Mouse (Mus musculus) midbrain, embryonic 13.5 days (tissue): ENCODE measurements around the gene Ctnnd2. TPM values are rescaled to one million over a fixed set of nuclear protein-coding genes. Genes with fewer than 3 reads are reported as not detected.
A peak's percentile ranks its signal among the peaks of the same experiment; 100 is the strongest.

Source experiments
- ATAC-seq: fragments of 200-750 bp; cut with Nextera tagmentation; 2 replicates; pipeline ENCODE4 v1.8.0; 2017; ENCODE audit warnings: mild to moderate bottlenecking, moderate TSS enrichment, moderate library complexity
- H3K27ac ChIP-seq: fragments of 300-500 bp; sonication (generic); 2 replicates; pipeline ENCODE4 v1.5.1; 2015; ENCODE audit warnings: inconsistent platforms, mild to moderate bottlenecking, moderate library complexity
- H3K27me3 ChIP-seq: fragments of 300-500 bp; sonication (generic); 2 replicates; pipeline ENCODE4 v1.6.1; 2015; ENCODE audit warnings: mild to moderate bottlenecking, inconsistent platforms
- H3K36me3 ChIP-seq: fragments of 300-500 bp; sonication (generic); 2 replicates; pipeline ENCODE4 v1.6.1; 2015; ENCODE audit warnings: mild to moderate bottlenecking, inconsistent platforms
- H3K4me1 ChIP-seq: fragments of 300-500 bp; sonication (generic); replicated peaks from 2 replicates; pipeline ENCODE4 v1.6.1; 2015; ENCODE audit warnings: inconsistent platforms
- H3K4me2 ChIP-seq: fragments of 300-500 bp; sonication (generic); replicated peaks from 2 replicates; pipeline ENCODE4 v1.6.1; 2015; ENCODE audit warnings: moderate library complexity, mild to moderate bottlenecking, inconsistent platforms
- H3K4me3 ChIP-seq: fragments of 300-500 bp; sonication (generic); replicated peaks from 2 replicates; pipeline ENCODE4 v1.5.1; 2015; ENCODE audit warnings: mild to moderate bottlenecking, inconsistent platforms
- H3K9ac ChIP-seq: fragments of 300-500 bp; sonication (generic); replicated peaks from 2 replicates; pipeline ENCODE4 v1.6.1; 2015; ENCODE audit warnings: mild to moderate bottlenecking, inconsistent platforms
- H3K9me3 ChIP-seq: fragments of 300-500 bp; sonication (generic); 2 replicates; pipeline ENCODE4 v1.6.1; 2016; ENCODE audit warnings: mild to moderate bottlenecking, inconsistent platforms
- WGBS: fragments of 180-500 bp; shearing (Covaris S2); methylation state at CpG from one replicate; pipeline ENCODE4 v1.1.7; 2015; 5-methylcytosine and 5-hydroxymethylcytosine counted together
- polyA plus RNA-seq: library from polyadenylated mRNA; unstranded; fragments of >200 nt; fragmentation: Nextera tagmentation; extraction: Ambion mirVana; gene quantifications from 2 replicates; pipeline ENCODE4 v1.2.1, GENCODE M21; 2015

The Ctnnd2 gene
- polyA plus RNA-seq, 1 experiment from 2014 or later, result 54.2 TPM

DNA sequence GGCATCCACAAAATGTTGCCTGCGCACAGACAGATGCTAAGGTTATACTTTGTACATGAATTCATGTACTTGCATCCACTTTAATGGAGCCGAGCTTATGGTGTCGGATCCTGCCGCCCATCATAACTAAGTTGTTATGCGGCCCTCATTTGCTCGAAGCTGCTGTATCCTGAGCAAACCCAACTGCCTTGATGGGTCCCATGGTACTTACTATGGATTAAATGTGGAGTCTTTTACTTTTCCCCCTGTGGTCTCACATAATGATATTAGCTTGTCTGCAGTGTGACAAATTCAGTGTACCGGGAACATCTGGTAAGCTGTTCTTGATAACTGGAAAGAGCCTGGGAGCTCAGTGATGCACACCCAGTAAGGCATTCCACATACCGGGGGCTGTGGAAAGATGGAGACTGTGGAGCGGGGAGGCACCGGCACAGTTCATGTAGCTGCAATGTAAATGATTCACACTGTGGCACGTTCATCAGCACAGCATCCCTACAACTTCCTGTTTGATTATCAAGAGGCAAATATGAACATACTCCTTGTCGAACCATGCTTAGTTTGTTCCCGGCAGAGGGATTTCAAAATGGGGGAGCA lies 294.7 kb downstream of the Ctnnd2 start:
- WGBS, result 75% methylated on average over 13 of the region's 13 CpGs
- H3K4me2 ChIP-seq, result no peak overlapping the region
- peaks cover 15% of the 10 kb centered on the region for H3K4me1 ChIP-seq
- H3K27ac ChIP-seq, result no peak overlapping the region
- H3K9ac ChIP-seq, result no peak overlapping the region
- no peaks in the 10 kb centered on the region for H3K27me3 ChIP-seq
- no peaks in the 10 kb centered on the region for H3K36me3 ChIP-seq
- H3K4me3 ChIP-seq, result no peak overlapping the region
- no peaks in the 10 kb centered on the region for H3K9me3 ChIP-seq
- peak; percentile 47 for ATAC-seq

DNA sequence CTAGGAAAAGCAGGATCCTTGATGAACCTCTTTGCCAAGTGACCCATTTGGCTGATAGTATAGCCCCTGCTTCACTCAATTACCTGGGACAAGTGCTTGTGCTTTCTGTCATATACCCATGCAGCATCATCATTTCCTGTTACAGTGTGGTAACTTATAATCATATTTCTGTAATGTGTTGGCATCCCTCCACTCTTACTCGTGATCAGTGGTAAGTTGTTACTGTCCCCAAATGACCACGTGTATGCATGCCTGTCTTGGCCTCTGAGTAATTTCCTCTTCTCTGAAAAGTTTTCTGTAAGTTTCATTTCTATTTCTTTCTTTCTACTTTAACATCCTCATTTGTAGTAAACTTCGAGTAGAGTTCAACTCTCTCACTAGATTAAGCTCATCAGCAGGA lies 296.4 kb downstream of the Ctnnd2 start:
- Histone ChIP-seq H3K4me1 (peaks cover 15% of the 10 kb centered on the region), H3K4me2 (no peak overlapping the region)
- 90% methylated on average over 3 of the region's 3 CpGs for WGBS

DNA sequence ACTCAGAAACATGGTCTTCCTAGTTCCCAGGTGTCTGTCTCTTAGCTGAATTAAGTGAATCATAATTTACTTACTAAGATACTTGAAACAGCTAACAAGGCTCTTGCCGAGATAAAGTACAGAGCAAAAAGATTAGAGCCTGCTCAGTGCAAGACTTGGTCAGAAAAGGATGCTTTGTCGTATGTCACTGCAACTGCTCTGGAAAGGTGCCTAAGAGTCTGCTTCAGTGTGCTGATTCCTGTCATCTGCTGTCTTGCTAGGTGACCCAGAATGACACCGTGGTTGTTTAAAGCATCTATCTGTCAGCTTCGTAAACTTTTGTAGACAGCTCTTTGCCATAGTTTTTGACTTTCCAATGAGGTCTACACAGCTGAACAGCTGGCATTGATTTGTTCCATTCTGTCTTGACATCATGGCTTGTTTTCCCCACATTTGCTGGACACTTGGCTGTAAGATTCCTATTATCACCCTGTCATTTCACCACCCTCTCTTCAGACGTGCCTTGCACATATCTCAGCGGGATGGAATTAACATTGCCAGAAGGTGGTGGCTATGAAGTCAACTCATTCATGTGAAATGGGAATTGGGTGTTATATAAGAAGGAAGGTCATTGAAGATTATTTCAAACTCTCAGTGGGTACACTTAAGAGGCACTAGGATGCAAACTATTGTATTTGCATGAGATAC lies 299.0 kb downstream of the Ctnnd2 start:
- ATAC-seq, result no peak
- Histone ChIP-seq H3K36me3 (no peaks in the 10 kb centered on the region), H3K9me3 (no peaks in the 10 kb centered on the region), H3K4me2 (no peak overlapping the region), H3K27ac (no peak overlapping the region), H3K27me3 (no peaks in the 10 kb centered on the region), H3K4me1 (peaks cover 15% of the 10 kb centered on the region), H3K9ac (no peak overlapping the region), H3K4me3 (no peak overlapping the region)
- WGBS, result 75% methylated on average over 6 of the region's 6 CpGs

More for the DNA sequence above, 296.4 kb downstream of the Ctnnd2 start:
- ATAC-seq, result no peak
- Histone ChIP-seq H3K9me3 (no peaks in the 10 kb centered on the region), H3K27ac (no peak overlapping the region), H3K27me3 (no peaks in the 10 kb centered on the region), H3K9ac (no peak overlapping the region), H3K36me3 (no peaks in the 10 kb centered on the region), H3K4me3 (no peak overlapping the region)

DNA sequence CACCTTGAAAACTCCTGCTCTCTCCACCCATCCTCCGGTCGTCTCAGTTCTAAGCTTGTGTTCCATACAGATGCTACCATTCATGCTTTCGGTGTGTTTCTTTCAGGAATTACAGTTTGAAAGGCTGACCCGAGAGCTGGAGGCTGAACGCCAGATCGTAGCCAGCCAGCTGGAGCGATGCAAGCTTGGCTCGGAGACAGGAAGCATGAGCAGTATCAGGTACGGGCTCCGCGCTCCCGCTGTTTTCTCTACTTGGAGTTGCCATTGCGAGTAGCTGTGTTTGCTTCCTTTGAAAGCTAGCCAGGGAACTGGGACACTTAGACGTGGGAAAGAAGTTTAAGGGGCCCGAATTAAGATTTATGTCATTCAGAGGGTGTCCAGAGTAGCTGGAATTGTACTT lies 308.3 kb downstream of the Ctnnd2 start:
- WGBS, result 76% methylated on average over 15 of the region's 15 CpGs
- Histone ChIP-seq H3K4me1 (no peaks in the 10 kb centered on the region), H3K4me2 (no peak overlapping the region), H3K9ac (no peak overlapping the region), H3K9me3 (no peaks in the 10 kb centered on the region), H3K4me3 (no peak overlapping the region), H3K27me3 (no peaks in the 10 kb centered on the region), H3K27ac (no peak overlapping the region), H3K36me3 (no peaks in the 10 kb centered on the region)
- ATAC-seq, result no peak

DNA sequence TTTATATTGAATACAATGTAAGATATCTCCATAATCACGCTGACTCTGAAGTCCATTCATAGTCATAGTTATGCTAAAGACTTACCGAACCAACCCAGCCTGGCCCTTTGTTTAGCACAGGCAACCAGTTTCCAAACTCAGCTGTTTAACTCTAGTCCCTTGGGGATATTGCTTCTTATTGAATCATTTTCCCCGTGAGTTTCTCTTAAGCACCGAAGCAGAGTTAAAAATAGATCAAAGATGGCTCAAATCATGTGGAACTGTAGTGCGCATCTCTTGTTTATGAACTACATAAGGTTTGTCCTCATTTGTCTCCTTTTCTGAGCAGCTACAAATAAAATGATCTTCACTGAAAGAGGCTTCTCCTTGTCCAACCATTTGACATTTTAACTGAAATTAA lies 334.1 kb downstream of the Ctnnd2 start:
- Histone ChIP-seq H3K27me3 (no peaks in the 10 kb centered on the region), H3K4me1 (0 out of 2 replicates have a peak, but pooled peaks cover 3% of the 10 kb centered on the region), H3K9me3 (no peaks in the 10 kb centered on the region), H3K36me3 (no peaks in the 10 kb centered on the region), H3K4me3 (no peak overlapping the region), H3K4me2 (no peak overlapping the region), H3K27ac (no peak overlapping the region), H3K9ac (no peak overlapping the region)
- no peak for ATAC-seq
- WGBS, result 39% methylated on average over 5 of the region's 5 CpGs

DNA sequence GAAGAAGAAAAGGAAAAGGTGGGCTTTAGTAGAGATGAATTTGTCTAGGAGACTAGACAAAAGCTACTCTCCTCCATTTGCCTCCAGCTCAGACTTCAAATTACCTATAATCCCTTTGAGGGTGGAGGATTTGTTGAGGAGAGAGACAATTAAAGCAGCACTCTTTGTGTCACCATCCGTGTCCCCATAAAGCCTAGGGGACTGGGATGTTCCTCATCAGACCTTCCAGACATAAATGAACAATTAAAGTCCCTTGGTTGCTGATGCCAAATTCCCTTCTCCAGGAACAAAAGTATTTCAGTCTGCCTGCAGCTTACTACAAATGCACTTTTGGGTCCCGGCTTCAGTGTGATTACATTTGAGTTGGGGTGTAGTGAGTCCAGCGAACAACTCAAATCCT lies 340.1 kb downstream of the Ctnnd2 start:
- Histone ChIP-seq H3K4me1 (peaks cover 26% of the 10 kb centered on the region), H3K27ac (0 out of 2 replicates have a peak overlapping the region, but pooled peaks have one; percentile 30), H3K36me3 (no peaks in the 10 kb centered on the region), H3K9ac (no peak overlapping the region), H3K4me2 (no peak overlapping the region), H3K9me3 (no peaks in the 10 kb centered on the region), H3K4me3 (no peak overlapping the region), H3K27me3 (no peaks in the 10 kb centered on the region)
- no peak for ATAC-seq
- 17% methylated on average over 3 of the region's 3 CpGs for WGBS

DNA sequence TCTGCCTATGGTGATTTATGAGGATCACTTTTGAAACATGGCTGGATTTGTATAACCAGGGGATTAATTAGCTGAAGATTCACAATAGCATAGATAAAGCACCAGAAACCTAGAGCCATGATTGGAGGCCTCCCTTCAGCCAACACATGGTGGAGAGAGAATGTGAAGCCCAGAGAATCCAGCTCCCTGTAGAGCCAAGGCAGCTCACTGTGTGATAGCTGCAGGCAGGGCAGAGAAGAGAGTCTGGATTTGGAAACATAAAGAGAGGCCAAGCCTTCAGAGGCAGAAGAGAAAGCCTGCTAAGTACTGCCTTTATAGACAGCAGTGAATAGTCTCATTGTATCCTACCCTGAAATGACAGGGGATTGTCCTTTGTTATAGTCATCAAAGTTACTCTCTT lies 340.7 kb downstream of the Ctnnd2 start:
- Histone ChIP-seq H3K4me1 (peaks cover 26% of the 10 kb centered on the region), H3K9ac (no peak overlapping the region), H3K27me3 (no peaks in the 10 kb centered on the region), H3K36me3 (no peaks in the 10 kb centered on the region), H3K4me2 (no peak overlapping the region), H3K9me3 (no peaks in the 10 kb centered on the region), H3K4me3 (no peak overlapping the region), H3K27ac (peak overlapping the region; percentile 64)
- ATAC-seq, result 0 out of 2 replicates have a peak, but pooled peaks have one; percentile 41

DNA sequence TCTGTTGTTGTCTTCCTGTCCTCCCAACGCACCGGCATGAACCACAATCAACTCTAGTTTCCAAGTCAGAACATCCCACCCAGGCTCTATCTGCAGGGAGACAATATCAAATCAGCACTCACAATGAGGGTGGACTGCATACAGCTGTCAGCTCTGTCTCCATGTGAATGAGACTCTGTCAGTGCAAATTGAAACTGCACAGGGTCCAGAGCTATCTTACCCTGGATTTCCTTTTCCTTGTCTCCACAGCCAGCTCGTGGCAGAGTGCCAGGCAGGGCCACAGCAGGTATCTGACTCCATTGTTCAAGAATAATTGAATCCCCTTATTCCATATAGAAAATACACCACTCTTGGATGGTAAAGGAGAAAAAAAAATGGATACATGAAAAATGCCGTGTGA lies 343.0 kb downstream of the Ctnnd2 start:
- no peaks in the 10 kb centered on the region for H3K9me3 ChIP-seq
- H3K27ac ChIP-seq, result peak overlapping the region; percentile 56; the same call in 1 of the 2 replicates
- H3K4me2 ChIP-seq, result no peak overlapping the region
- no peaks in the 10 kb centered on the region for H3K27me3 ChIP-seq
- ATAC-seq, result peak; percentile 74
- peaks cover 26% of the 10 kb centered on the region for H3K4me1 ChIP-seq
- H3K4me3 ChIP-seq, result no peak overlapping the region
- 34% methylated on average over 4 of the region's 4 CpGs for WGBS
- no peaks in the 10 kb centered on the region for H3K36me3 ChIP-seq
- no peak overlapping the region for H3K9ac ChIP-seq

DNA sequence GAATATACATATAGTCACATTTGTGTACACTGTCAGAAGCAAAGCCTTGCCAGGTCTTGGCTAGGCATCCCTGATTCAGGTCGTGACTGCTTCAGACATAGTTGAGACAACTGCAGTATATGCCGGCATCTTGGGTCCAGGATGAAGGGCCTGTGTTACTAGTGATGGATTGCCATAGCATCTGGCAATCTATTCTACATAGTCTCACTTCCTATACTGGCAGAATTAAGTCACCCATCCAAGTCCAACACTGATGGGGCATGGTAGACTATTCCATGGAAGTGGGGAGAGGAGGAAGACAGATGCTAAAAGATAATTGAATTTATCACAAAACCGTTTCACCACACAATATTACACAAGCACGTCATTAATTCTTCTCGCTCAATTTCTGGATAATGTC lies 369.1 kb downstream of the Ctnnd2 start:
- no peak for ATAC-seq
- WGBS, result 92% methylated on average over 5 of the region's 5 CpGs
- Histone ChIP-seq H3K4me1 (no peaks in the 10 kb centered on the region), H3K27me3 (no peaks in the 10 kb centered on the region), H3K27ac (no peak overlapping the region), H3K4me2 (no peak overlapping the region), H3K9me3 (no peaks in the 10 kb centered on the region), H3K36me3 (no peaks in the 10 kb centered on the region), H3K9ac (no peak overlapping the region), H3K4me3 (no peak overlapping the region)

DNA sequence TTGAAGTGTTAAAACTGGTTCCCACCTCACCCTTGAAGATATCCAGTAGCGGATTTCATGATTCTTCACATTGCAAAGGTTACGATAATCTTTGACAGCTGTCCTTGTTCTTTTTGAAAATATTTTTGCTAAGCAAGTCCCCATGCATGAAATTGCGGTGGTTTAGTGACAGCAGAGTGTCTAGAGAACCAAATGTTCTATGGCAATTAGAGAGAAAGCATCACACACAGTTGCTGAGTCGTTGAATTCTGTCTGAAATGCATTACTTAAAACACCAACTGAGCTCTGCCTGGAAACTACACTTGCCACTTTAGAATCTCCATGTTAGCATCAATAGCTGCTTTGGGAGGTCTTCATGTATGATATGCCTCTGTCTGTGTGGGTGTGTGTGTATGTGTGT lies 375.9 kb downstream of the Ctnnd2 start:
- WGBS, result 87% methylated on average over 4 of the region's 4 CpGs
- no peak overlapping the region for H3K9ac ChIP-seq
- H3K36me3 ChIP-seq, result no peaks in the 10 kb centered on the region
- ATAC-seq, result no peak
- no peaks in the 10 kb centered on the region for H3K9me3 ChIP-seq
- no peak overlapping the region for H3K27ac ChIP-seq
- H3K4me1 ChIP-seq, result no peaks in the 10 kb centered on the region; the same call in 1 of the 2 replicates
- no peak overlapping the region for H3K4me3 ChIP-seq
- no peaks in the 10 kb centered on the region for H3K27me3 ChIP-seq
- H3K4me2 ChIP-seq, result no peak overlapping the region

DNA sequence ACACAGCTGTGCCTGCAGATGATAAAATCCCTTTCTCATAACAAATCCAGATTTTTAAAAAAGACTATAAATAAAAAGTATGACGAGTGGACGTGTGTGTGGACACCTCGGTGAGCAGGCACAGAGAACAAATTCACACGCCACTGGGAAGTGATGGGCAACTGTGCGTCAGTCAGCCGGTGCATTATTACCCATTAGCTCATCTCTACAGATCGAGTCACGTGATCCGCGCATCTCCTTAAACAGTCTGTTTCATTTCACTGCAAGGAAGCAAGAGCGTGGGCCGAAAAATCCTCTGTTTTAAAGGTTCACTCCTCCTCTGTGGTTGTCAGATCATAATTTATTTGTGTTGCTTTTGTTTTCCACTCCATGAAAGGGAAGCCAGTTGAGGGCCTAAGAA lies 378.6 kb downstream of the Ctnnd2 start:
- Histone ChIP-seq H3K4me1 (no peaks in the 10 kb centered on the region; the same call in 1 of the 2 replicates), H3K9me3 (no peaks in the 10 kb centered on the region), H3K27me3 (no peaks in the 10 kb centered on the region), H3K4me3 (no peak overlapping the region), H3K36me3 (no peaks in the 10 kb centered on the region), H3K4me2 (no peak overlapping the region), H3K27ac (no peak overlapping the region), H3K9ac (no peak overlapping the region)
- ATAC-seq, result no peak
- 92% methylated on average over 12 of the region's 12 CpGs for WGBS

DNA sequence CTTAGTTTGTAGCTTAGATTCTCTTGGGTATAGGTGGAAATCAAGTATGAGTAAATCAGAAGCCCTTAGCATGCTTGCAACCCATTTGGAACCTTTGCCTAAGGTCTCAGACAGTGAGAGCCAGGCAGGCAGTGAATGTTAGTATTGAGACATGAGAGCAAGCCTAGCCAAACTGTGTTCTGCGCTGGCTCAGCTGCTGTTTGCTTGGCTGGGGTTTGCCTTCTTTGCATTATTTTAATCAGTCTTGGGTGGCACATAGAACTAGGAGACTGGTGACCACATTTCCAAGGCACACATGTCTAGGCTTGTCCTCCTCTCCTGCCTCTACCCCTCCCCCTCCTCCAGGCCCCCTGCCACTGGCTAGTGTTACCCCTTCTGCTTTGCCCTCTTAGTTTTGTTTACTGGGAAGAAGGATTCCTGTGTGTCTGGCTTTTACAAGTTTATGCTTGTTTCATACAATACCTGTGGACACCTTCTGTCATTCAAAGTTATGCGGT lies 381.6 kb downstream of the Ctnnd2 start:
- Histone ChIP-seq H3K4me1 (no peaks in the 10 kb centered on the region; the same call in 1 of the 2 replicates), H3K4me2 (no peak overlapping the region), H3K27me3 (no peaks in the 10 kb centered on the region), H3K27ac (no peak overlapping the region), H3K9ac (no peak overlapping the region), H3K4me3 (no peak overlapping the region), H3K36me3 (no peaks in the 10 kb centered on the region), H3K9me3 (no peaks in the 10 kb centered on the region)
- WGBS, result 89% methylated on average over 2 of the region's 2 CpGs
- ATAC-seq, result no peak
